Mouse (Mus musculus): Measurements from ENCODE around the gene G6pc2.

Gene G6pc2

DNA sequence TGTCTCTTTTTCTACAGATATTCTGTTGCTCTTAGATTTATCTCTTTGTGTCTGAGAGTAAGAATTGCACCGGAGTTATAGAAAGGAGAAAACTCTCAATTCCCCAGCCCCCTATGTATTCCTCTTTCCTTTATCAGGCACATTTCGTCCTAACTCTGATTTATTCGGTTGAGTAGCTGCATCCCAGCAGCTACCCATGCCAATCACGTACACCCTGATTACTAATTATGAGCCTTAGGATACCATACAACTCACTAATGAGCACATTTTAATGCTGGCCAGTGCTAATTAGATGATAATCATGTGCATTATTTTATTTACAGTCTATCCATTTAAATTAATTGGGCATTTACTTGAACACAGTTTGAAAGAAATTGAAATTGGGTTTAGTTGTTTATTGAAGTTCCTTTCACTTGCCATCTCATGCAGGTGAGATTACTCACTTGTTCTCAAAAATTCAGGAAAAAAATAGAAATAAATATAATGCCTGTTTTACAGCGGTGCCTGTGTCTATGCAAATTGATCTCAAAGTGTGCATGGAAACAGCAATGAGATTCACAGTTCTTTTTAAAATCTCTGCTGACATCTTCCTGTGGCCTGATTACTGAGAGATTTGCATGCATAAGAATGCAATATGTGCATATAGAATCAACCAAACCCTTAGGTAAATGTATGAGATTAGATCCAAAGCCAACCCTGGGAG lies 24.3 kb downstream of the G6pc2 start:
- no peak for DNase-seq (ENCODE audit: low read depth, low spot score)

- DNase-seq (ENCODE audit: low read depth, low spot score) = no peak
Observed at GRCm38 (mm10) chr2:69239315-69239714, 28.4 kb downstream of the G6pc2 start.

- no peak for DNase-seq (ENCODE audit: low read depth, low spot score)
Observed at GRCm38 (mm10) chr2:69244924-69245323, 34.1 kb downstream of the G6pc2 start.

GRCm38 (mm10) chr2:69247081-69247480 lies 36.2 kb downstream of the G6pc2 start:
- no peak for DNase-seq (ENCODE audit: low read depth, low spot score)

DNA sequence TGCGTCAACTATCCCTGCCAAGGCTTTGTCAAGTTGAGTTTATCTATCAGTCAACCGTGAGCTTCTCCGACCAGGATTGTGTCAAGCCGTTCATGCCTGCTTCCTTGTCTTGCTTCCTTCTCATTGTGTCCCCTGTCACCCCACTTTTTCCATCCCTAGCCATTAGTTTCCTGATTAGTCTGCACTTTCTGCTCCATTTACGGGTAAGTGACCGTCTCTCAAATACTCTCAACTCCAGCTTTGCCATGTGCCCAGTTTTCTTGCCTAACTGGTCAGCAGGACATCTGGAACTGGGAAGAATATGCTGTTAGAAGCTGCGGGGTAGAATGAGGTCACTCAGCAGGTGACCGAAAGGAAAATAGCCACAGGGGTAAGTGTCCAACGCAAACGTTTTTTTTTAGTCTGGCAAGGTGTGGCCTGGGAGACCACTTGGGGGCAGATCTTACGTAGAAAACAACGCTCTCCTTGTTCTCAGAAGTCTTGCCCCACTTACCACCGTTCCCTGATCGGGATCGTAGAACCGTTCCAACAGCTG lies 37.4 kb downstream of the G6pc2 start:
- DNase-seq (ENCODE audit: low read depth, low spot score) = no peak

DNA sequence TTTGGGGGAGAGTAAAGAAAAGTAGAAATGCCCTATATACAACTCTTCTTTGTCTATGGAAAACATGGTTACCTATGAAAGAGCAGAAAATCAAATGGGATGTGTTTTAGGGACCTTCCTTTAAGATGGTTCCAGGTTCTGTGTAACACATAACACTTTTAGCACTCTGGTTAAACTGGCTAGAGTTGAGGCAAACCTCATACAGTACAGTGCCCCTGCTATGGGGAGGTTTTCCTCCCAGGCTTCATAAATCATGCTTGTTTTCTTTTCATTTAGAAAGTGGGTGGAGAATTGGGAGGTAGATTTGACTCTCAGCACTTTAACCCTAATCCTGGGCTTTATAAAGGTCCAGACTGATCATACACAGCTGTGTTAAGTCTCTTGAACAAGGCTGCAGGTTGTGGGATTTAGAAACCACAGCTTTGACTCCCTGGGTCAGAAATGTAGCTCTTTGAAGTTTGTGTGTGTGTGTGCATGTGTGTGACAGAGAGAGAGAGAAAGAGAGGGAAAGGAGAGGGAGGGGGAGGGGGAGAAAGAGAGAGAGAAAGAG lies 53.3 kb downstream of the G6pc2 start:
- DNase-seq (ENCODE audit: low read depth, low spot score) = no peak

- DNase-seq (ENCODE audit: low read depth, low spot score) = no peak
Observed at GRCm38 (mm10) chr2:69275875-69276274, 65.0 kb downstream of the G6pc2 start.
